Mouse (Mus musculus) MEL (cell line): ENCODE measurements around the gene Txnrd2. TPM values are rescaled to one million over a fixed set of nuclear protein-coding genes. Genes with fewer than 3 reads are reported as not detected.
A peak's percentile ranks its signal among the peaks of the same experiment; 100 is the strongest.

Experiments used
- DNase-seq: peaks from one replicate; pipeline ENCODE4 v3.0.0; 2011; ENCODE audit warnings: low read depth, low spot score
- H3K27ac ChIP-seq: 2 replicates; pipeline ENCODE4 v1.5.1; 2012; ENCODE audit warnings: low read depth, mild to moderate bottlenecking, control low read depth, low read length, moderate library complexity; ENCODE audit not compliant: control insufficient read depth
- H3K27me3 ChIP-seq, 2 experiments: fragments of 150-350 bp in 1 of 2; sonication (generic) in 1 of 2; 2 replicates each; pipeline ENCODE4 v1.6.1; 2012; ENCODE audit warnings: low read length in 2 of 2, mild to moderate bottlenecking in 2 of 2, improper control_type of control experiment in 1 of 2, moderate library complexity in 1 of 2; ENCODE audit not compliant: insufficient read depth in 2 of 2, control insufficient read depth in 1 of 2
- H3K36me3 ChIP-seq, 2 experiments: 2 replicates each; pipeline ENCODE4 v1.6.1; 2012 to 2014; ENCODE audit warnings: low read length in 2 of 2, improper control_type of control experiment in 1 of 2, inconsistent platforms in 1 of 2, mild to moderate bottlenecking in 1 of 2; ENCODE audit not compliant: insufficient read depth in 2 of 2, control insufficient read depth in 1 of 2
- H3K4me1 ChIP-seq, 2 experiments: fragments of 150-350 bp in 1 of 2; sonication (generic) in 1 of 2; 2 replicates each; pipeline ENCODE4 v1.6.1; 2012; ENCODE audit warnings: low read length in 2 of 2, improper control_type of control experiment in 1 of 2, mild to moderate bottlenecking in 1 of 2; ENCODE audit not compliant: insufficient read depth in 2 of 2, control insufficient read depth in 1 of 2
- H3K4me3 ChIP-seq, 2 experiments: fragments of 150-350 bp in 1 of 2; sonication (generic) in 1 of 2; 2 replicates each; pipeline ENCODE4 v1.5.1; 2012; ENCODE audit warnings: low read depth in 2 of 2, low read length in 2 of 2, mild to moderate bottlenecking in 2 of 2, moderate library complexity in 2 of 2, control low read depth in 1 of 2, improper control_type of control experiment in 1 of 2; ENCODE audit not compliant: control insufficient read depth in 1 of 2, insufficient read depth in 1 of 2
- H3K79me2 ChIP-seq: 2 replicates; pipeline ENCODE4 v1.6.1; 2012; ENCODE audit warnings: mild to moderate bottlenecking, low read length, moderate library complexity; ENCODE audit not compliant: control insufficient read depth, poor library complexity, insufficient read depth
- H3K9ac ChIP-seq: 2 replicates; pipeline ENCODE4 v1.6.1; 2012; ENCODE audit warnings: low read depth, mild to moderate bottlenecking, control low read depth, low read length, moderate library complexity; ENCODE audit not compliant: control insufficient read depth, poor library complexity, severe bottlenecking
- H3K9me3 ChIP-seq: fragments of 150-350 bp; sonication (generic); replicated peaks from 2 replicates; pipeline ENCODE4 v1.6.1; 2012; ENCODE audit warnings: mild to moderate bottlenecking, low read length, improper control_type of control experiment, moderate library complexity; ENCODE audit not compliant: insufficient read depth
- BHLHE40 ChIP-seq: IDR thresholded peaks from 2 replicates; pipeline ENCODE4 v1.6.1; 2012; ENCODE audit warnings: low read depth, mild to moderate bottlenecking, inconsistent platforms, low read length, improper control_type of control experiment, borderline replicate concordance
- CHD1 ChIP-seq: IDR thresholded peaks from 2 replicates; pipeline ENCODE4 v1.6.1; 2012; ENCODE audit warnings: low read depth, mild to moderate bottlenecking, inconsistent platforms, low read length, improper control_type of control experiment
- CHD2 ChIP-seq: IDR thresholded peaks from 2 replicates; pipeline ENCODE4 v1.6.1; 2011; ENCODE audit warnings: low read length, improper control_type of control experiment
- CTCF ChIP-seq, 3 experiments: IDR thresholded peaks in 2 of 3; conservative IDR thresholded peaks in 1 of 3; 2 replicates each; pipeline ENCODE4 v1.5.1; 2011 to 2012; ENCODE audit warnings: low read length in 3 of 3, low read depth in 2 of 3, mild to moderate bottlenecking in 2 of 3, improper control_type of control experiment in 1 of 3, inconsistent platforms in 1 of 3, mixed read lengths in 1 of 3, moderate library complexity in 1 of 3; ENCODE audit not compliant: control insufficient read depth in 1 of 3, insufficient read depth in 1 of 3, poor library complexity in 1 of 3, severe bottlenecking in 1 of 3
- E2F4 ChIP-seq: IDR thresholded peaks from 2 replicates; pipeline ENCODE4 v1.6.1; 2011; ENCODE audit warnings: low read depth, low read length, improper control_type of control experiment, borderline replicate concordance
- ELF1 ChIP-seq: IDR thresholded peaks from 2 replicates; pipeline ENCODE4 v1.6.1; 2014; ENCODE audit warnings: low read depth, mild to moderate bottlenecking, inconsistent platforms, low read length, improper control_type of control experiment, moderate library complexity
- EP300 ChIP-seq, 2 experiments: IDR thresholded peaks; 2 replicates each; pipeline ENCODE4 v1.6.1; 2011; ENCODE audit warnings: improper control_type of control experiment in 2 of 2, low read length in 2 of 2, low read depth in 1 of 2, mild to moderate bottlenecking in 1 of 2
- ETS1 ChIP-seq: IDR thresholded peaks from 2 replicates; pipeline ENCODE4 v1.6.1; 2012; ENCODE audit warnings: low read depth, mild to moderate bottlenecking, inconsistent platforms, low read length, improper control_type of control experiment, moderate library complexity
- GABPA ChIP-seq: IDR thresholded peaks from 2 replicates; pipeline ENCODE4 v1.6.1; 2012; ENCODE audit warnings: low read depth, mild to moderate bottlenecking, inconsistent platforms, low read length, improper control_type of control experiment, moderate library complexity
- GATA1 ChIP-seq: IDR thresholded peaks from 2 replicates; pipeline ENCODE4 v1.6.1; 2011; ENCODE audit warnings: low read depth, low read length, improper control_type of control experiment
- HCFC1 ChIP-seq: IDR thresholded peaks from 2 replicates; pipeline ENCODE4 v1.6.1; 2012; ENCODE audit warnings: low read depth, mild to moderate bottlenecking, inconsistent platforms, low read length, improper control_type of control experiment, moderate library complexity
- JUND ChIP-seq: IDR thresholded peaks from 2 replicates; pipeline ENCODE4 v1.6.1; 2011; ENCODE audit warnings: low read depth, mild to moderate bottlenecking, improper control_type of control experiment, low read length
- KAT2A ChIP-seq: conservative IDR thresholded peaks from 2 replicates; pipeline ENCODE4 v1.6.1; 2012; ENCODE audit warnings: low read depth, low read length, improper control_type of control experiment, inconsistent platforms
- MAFK ChIP-seq: IDR thresholded peaks from 2 replicates; pipeline ENCODE4 v1.6.1; 2011; ENCODE audit warnings: low read depth, mild to moderate bottlenecking, low read length, improper control_type of control experiment, borderline replicate concordance
- MAZ ChIP-seq: IDR thresholded peaks from 2 replicates; pipeline ENCODE4 v1.6.1; 2012; ENCODE audit warnings: low read depth, mild to moderate bottlenecking, inconsistent platforms, low read length, improper control_type of control experiment
- MXI1 ChIP-seq: IDR thresholded peaks from 2 replicates; pipeline ENCODE4 v1.6.1; 2011; ENCODE audit warnings: mild to moderate bottlenecking, low read depth, low read length, improper control_type of control experiment
- NELFE ChIP-seq: IDR thresholded peaks from 2 replicates; pipeline ENCODE4 v1.6.1; 2011; ENCODE audit warnings: low read depth, low read length, improper control_type of control experiment
- POLR2A ChIP-seq, 2 experiments: IDR thresholded peaks; 2 replicates each; pipeline ENCODE4 v1.6.1; 2011 to 2012; ENCODE audit warnings: low read length in 2 of 2, mild to moderate bottlenecking in 2 of 2, control low read depth in 1 of 2, improper control_type of control experiment in 1 of 2, low read depth in 1 of 2, moderate library complexity in 1 of 2; ENCODE audit not compliant: control insufficient read depth in 1 of 2, insufficient read depth in 1 of 2, poor library complexity in 1 of 2
- POLR2AphosphoS2 ChIP-seq: IDR thresholded peaks from 2 replicates; pipeline ENCODE4 v1.6.1; 2011; ENCODE audit warnings: low read length, improper control_type of control experiment
- POLR2AphosphoS5 ChIP-seq: IDR thresholded peaks from 2 replicates; pipeline ENCODE4 v1.6.1; 2012; ENCODE audit warnings: low read depth, borderline replicate concordance, mild to moderate bottlenecking, inconsistent platforms, low read length, moderate library complexity, mixed read lengths
- RAD21 ChIP-seq: IDR thresholded peaks from 2 replicates; pipeline ENCODE4 v1.6.1; 2011; ENCODE audit warnings: mild to moderate bottlenecking, low read depth, low read length, improper control_type of control experiment
- SIN3A ChIP-seq: IDR thresholded peaks from 2 replicates; pipeline ENCODE4 v1.6.1; 2012; ENCODE audit warnings: low read length, improper control_type of control experiment, inconsistent platforms
- SMC3 ChIP-seq: IDR thresholded peaks from 2 replicates; pipeline ENCODE4 v1.6.1; 2011; ENCODE audit warnings: low read depth, low read length, improper control_type of control experiment
- TBP ChIP-seq: IDR thresholded peaks from 2 replicates; pipeline ENCODE4 v1.8.0; 2011; ENCODE audit warnings: low read depth, low read length, improper control_type of control experiment
- TCF12 ChIP-seq: IDR thresholded peaks from 2 replicates; pipeline ENCODE4 v1.6.1; 2014; ENCODE audit warnings: low read depth, mild to moderate bottlenecking, inconsistent platforms, low read length, improper control_type of control experiment, moderate library complexity
- USF1 ChIP-seq: IDR thresholded peaks from 2 replicates; pipeline ENCODE4 v1.6.1; 2014; ENCODE audit warnings: low read depth, mild to moderate bottlenecking, inconsistent platforms, low read length, improper control_type of control experiment, moderate library complexity
- ZC3H11A ChIP-seq: IDR thresholded peaks from 2 replicates; pipeline ENCODE4 v1.6.1; 2012; ENCODE audit warnings: low read depth, mild to moderate bottlenecking, inconsistent platforms, low read length, improper control_type of control experiment
- ZKSCAN1 ChIP-seq: IDR thresholded peaks from 2 replicates; pipeline ENCODE4 v1.6.1; 2012; ENCODE audit warnings: low read depth, mild to moderate bottlenecking, inconsistent platforms, low read length, improper control_type of control experiment, moderate library complexity
- ZMIZ1 ChIP-seq: IDR thresholded peaks from 2 replicates; pipeline ENCODE4 v1.6.1; 2012; ENCODE audit warnings: low read depth, mild to moderate bottlenecking, inconsistent platforms, low read length, improper control_type of control experiment, moderate library complexity
- ZNF384 ChIP-seq: IDR thresholded peaks from 2 replicates; pipeline ENCODE4 v1.6.1; 2012; ENCODE audit warnings: low read depth, mild to moderate bottlenecking, inconsistent platforms, low read length, improper control_type of control experiment
- polyA plus RNA-seq, 2 experiments: library from polyadenylated mRNA; stranded (reverse) in 1 of 2; unstranded in 1 of 2; fragments of >175 nt in 1 of 2; fragments of >200 nt in 1 of 2; gene quantifications; 2 replicates each; pipeline versions ENCODE4 v1.2.1 to v1.2.4; 2012; ENCODE audit warnings: low replicate concordance in 2 of 2, low read depth in 1 of 2; ENCODE audit not compliant: insufficient read length in 2 of 2, insufficient read depth in 1 of 2, missing spikeins in 1 of 2
- total RNA-seq: library from RNA; depleted of rRNA; stranded (reverse); fragments of 300-350 nt; gene quantifications from 2 replicates; pipeline ENCODE4 v1.2.3, GENCODE M21; 2012

The Txnrd2 gene
- total and polyA plus RNA-seq, 3 experiments: 31.2 to 46.8 TPM; not detected in 1

GRCm38 (mm10) chr16:18392469-18393426 lies 33.4 kb upstream of the Txnrd2 start:
- no peaks in the 10 kb centered on the region for H3K27me3 ChIP-seq
- H3K27ac ChIP-seq: no peak overlapping the region
- no peaks in the 10 kb centered on the region; the same call in 1 of the 2 replicates for H3K79me2 ChIP-seq
- H3K4me1 ChIP-seq: peaks cover 11 to 27% of the 10 kb centered on the region in 2 experiments
- TF ChIP-seq HCFC1 (peak; percentile 32; the same call in 1 of the 2 replicates), MAFK (no peak), CHD2 (no peak), SIN3A (peak; percentile 60), SMC3 (peak; percentile 56), TCF12 (peak; percentile 28), ZC3H11A (peak; percentile 21; the same call in 1 of the 2 replicates), JUND (no peak), E2F4 (no peak), KAT2A (no peak), MAZ (peak; percentile 82; the same call in 1 of the 2 replicates), POLR2AphosphoS2 (peak; percentile 70; the same call in 1 of the 2 replicates), CHD1 (no peak), POLR2AphosphoS5 (no peak), NELFE (peak; percentile 66), CTCF (IDR thresholded peaks at IDR 0.05 in 2 of 3, conservative IDR thresholded peaks at IDR 0.05 in 1 of 3; ENCODE audit: control insufficient read depth in 1 of 3, insufficient read depth in 1 of 3, low read depth in 2 of 3, low read length in 3 of 3, poor library complexity in 1 of 3, severe bottlenecking in 1 of 3) (peak in 2 of 3 experiments; percentile 54 to 56; a peak in 5 of 6 replicates), EP300 (IDR thresholded peaks at IDR 0.05; ENCODE audit: low read depth in 1 of 2, low read length in 2 of 2) (no peak), MXI1 (peak; percentile 80), ETS1 (no peak), USF1 (no peak), ELF1 (no peak), BHLHE40 (peak; percentile 97), POLR2A (IDR thresholded peaks at IDR 0.05; ENCODE audit: control insufficient read depth in 1 of 2, insufficient read depth in 1 of 2, low read depth in 1 of 2, low read length in 2 of 2, poor library complexity in 1 of 2) (peak; percentile 74 to 77; a peak in 3 of 4 replicates), ZNF384 (no peak), GATA1 (no peak), RAD21 (peak; percentile 23), TBP (0 out of 2 replicates have a peak, but pooled peaks have one; percentile 22), ZKSCAN1 (0 out of 2 replicates have a peak, but pooled peaks have one; percentile 6), GABPA (no peak), ZMIZ1 (0 out of 2 replicates have a peak, but pooled peaks have one; percentile 56)
- peak; percentile 89 for DNase-seq
- peak overlapping the region; percentile 72 for H3K9ac ChIP-seq
- peaks cover 0 to 11% of the 10 kb centered on the region in 2 experiments; a peak in 2 of 4 replicates for H3K36me3 ChIP-seq
- peak overlapping the region; percentile 69 to 95 for H3K4me3 ChIP-seq
- H3K9me3 ChIP-seq: no peaks in the 10 kb centered on the region
